Mouse (Mus musculus) liver, embryonic 13.5 days (tissue): ENCODE results near the gene Msmb. TPM values are rescaled to one million over a fixed set of nuclear protein-coding genes. Genes with fewer than 3 reads are reported as not detected.

Experiments
- polyA plus RNA-seq: library from polyadenylated mRNA; unstranded; fragments of >200 nt; fragmentation: Nextera tagmentation; extraction: Ambion mirVana; gene quantifications from 2 replicates; pipeline ENCODE4 v1.2.1, GENCODE M21; 2015

The Msmb gene
- polyA plus RNA-seq, 1 experiment from 2014 or later: 0.33 TPM

Other genes starting within 250 kb of the Msmb start
- gene Galnt15, start 113.0 kb upstream of the Msmb start, polyA plus RNA-seq: not detected in 2 replicates
- 23.4 and 24.1 TPM in 2 replicates for gene Oxnad1, start 56.6 kb upstream of the Msmb start, polyA plus RNA-seq
- 106 and 110 TPM in 2 replicates for gene Dph3, start 56.3 kb upstream of the Msmb start, polyA plus RNA-seq
- gene Ncoa4, start 17.8 kb downstream of the Msmb start, polyA plus RNA-seq: 288 and 359 TPM in 2 replicates
- 266 and 271 TPM in 2 replicates for gene Timm23, start 59.9 kb downstream of the Msmb start, polyA plus RNA-seq
- gene Parg, start 59.9 kb downstream of the Msmb start, polyA plus RNA-seq: 14.6 and 18.4 TPM in 2 replicates
- gene Ogdhl, start 180.0 kb downstream of the Msmb start, polyA plus RNA-seq: 1.3 and 1.6 TPM in 2 replicates
- gene 1700024G13Rik, start 246.4 kb downstream of the Msmb start, polyA plus RNA-seq: not detected in 2 replicates